Mouse (Mus musculus) G1E (cell line): Measurements from ENCODE around the gene Lama5.

Source experiments
- CTCF ChIP-seq: IDR thresholded peaks from 2 replicates; pipeline ENCODE4 v1.5.1; 2012; ENCODE audit warnings: low read depth, low read length, inconsistent platforms, mixed read lengths
- POLR2AphosphoS5 ChIP-seq: IDR thresholded peaks from 2 replicates; pipeline ENCODE4 v1.6.1; 2012; ENCODE audit warnings: low read depth, low read length, inconsistent platforms; ENCODE audit not compliant: insufficient replicate concordance

DNA sequence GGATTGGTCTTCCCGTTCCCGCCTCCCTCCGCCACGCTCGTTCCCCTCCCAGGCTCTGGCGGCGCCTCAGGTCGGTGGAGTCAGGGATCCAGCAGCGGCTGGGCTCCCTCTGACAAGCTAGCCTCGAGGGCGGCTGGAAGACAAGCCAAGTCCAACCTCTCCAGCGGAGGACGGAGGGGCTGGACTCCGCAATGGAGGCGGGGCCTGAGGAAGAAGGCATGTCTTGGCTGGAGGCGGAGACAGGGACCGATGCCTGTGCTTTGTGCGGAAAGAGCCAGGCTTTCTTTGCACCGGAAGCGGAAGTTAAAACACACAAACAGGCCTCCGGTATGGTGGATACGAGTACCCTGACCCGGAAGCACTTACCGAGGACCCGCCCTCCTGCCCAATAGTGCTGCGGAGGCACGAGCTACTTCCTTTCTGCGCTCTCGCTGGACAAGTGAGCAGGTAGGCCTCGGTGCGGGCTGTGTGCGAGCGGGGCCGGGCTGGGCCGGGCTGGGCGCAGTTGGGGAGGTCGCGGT, 31.4 kb upstream of the Lama5 start, which contains the start of gene Rps21:
- TF ChIP-seq CTCF (no peak), POLR2AphosphoS5 (no peak)
